Mouse (Mus musculus) lung, postnatal 36 days (tissue): ENCODE results near the gene Gm45837.

Source experiments
- DNase-seq: peaks from one replicate; pipeline ENCODE4 v3.0.0; 2022; ENCODE audit warnings: mixed read lengths

Gm45837 gene

GRCm38 (mm10) chr7:101410267-101410936, at the start of gene Gm45837:
TSS of gene Gm45837 (plus strand) at chr7:101410886.
- no peak for DNase-seq

- DNase-seq = no peak
Measured at GRCm38 (mm10) chr7:101361021-101361420, 49.7 kb upstream of the Gm45837 start.

GRCm38 (mm10) chr7:101361767-101362166, 48.9 kb upstream of the Gm45837 start:
- DNase-seq = no peak

- DNase-seq = peak; percentile 57
Measured at GRCm38 (mm10) chr7:101362791-101363191, 47.9 kb upstream of the Gm45837 start.

- DNase-seq = no peak
Measured at GRCm38 (mm10) chr7:101363914-101364313, 46.8 kb upstream of the Gm45837 start.

- DNase-seq = no peak
Measured at GRCm38 (mm10) chr7:101367901-101368852, 42.5 kb upstream of the Gm45837 start.

- DNase-seq = no peak
Measured at GRCm38 (mm10) chr7:101369666-101370065, 41.0 kb upstream of the Gm45837 start.

- no peak for DNase-seq
Measured at GRCm38 (mm10) chr7:101373082-101373481, 37.6 kb upstream of the Gm45837 start.

- peak; percentile 84 for DNase-seq
Measured at GRCm38 (mm10) chr7:101374155-101374554, 36.5 kb upstream of the Gm45837 start.

GRCm38 (mm10) chr7:101376701-101377340, 33.9 kb upstream of the Gm45837 start:
- no peak for DNase-seq

GRCm38 (mm10) chr7:101377741-101378262, 32.9 kb upstream of the Gm45837 start:
- DNase-seq = peak; percentile 92

GRCm38 (mm10) chr7:101378285-101378684, 32.4 kb upstream of the Gm45837 start:
- no peak for DNase-seq

- no peak for DNase-seq
Measured at GRCm38 (mm10) chr7:101378796-101379465, 31.8 kb upstream of the Gm45837 start.

- peak; percentile 43 for DNase-seq
Measured at GRCm38 (mm10) chr7:101379732-101380131, 31.0 kb upstream of the Gm45837 start.

GRCm38 (mm10) chr7:101381512-101381911, 29.2 kb upstream of the Gm45837 start:
- DNase-seq = peak; percentile 53

GRCm38 (mm10) chr7:101382378-101382777, 28.3 kb upstream of the Gm45837 start:
- peak; percentile 67 for DNase-seq

- peak; percentile 47 for DNase-seq
Measured at GRCm38 (mm10) chr7:101383756-101384155, 26.9 kb upstream of the Gm45837 start.

- no peak for DNase-seq
Measured at GRCm38 (mm10) chr7:101384931-101385330, 25.8 kb upstream of the Gm45837 start.

GRCm38 (mm10) chr7:101385331-101385733, 25.4 kb upstream of the Gm45837 start:
- peak; percentile 72 for DNase-seq

- DNase-seq = no peak
Measured at GRCm38 (mm10) chr7:101385866-101386452, 24.7 kb upstream of the Gm45837 start.

- DNase-seq = no peak
Measured at GRCm38 (mm10) chr7:101389256-101389655, 21.4 kb upstream of the Gm45837 start.

GRCm38 (mm10) chr7:101391909-101392479, 18.7 kb upstream of the Gm45837 start:
- DNase-seq = no peak
